Comparison of ENCODE assay signal across 11 mouse cellular contexts in genomic region chr8:127088372-127088771, GRCm38 (mm10). TPM values are rescaled to one million over a fixed set of nuclear protein-coding genes. Genes with fewer than 3 reads are reported as not detected.
DNase-seq lines count a peak whose midpoint lies in the region; ATAC-seq lines count a peak whose summit lies in the region.
"Had no signal": no experiment of that assay in that cellular context is flagged by ENCODE, and none has a peak within 500 bp of the region (broad histone marks: within the 10 kb centered on the region; RNA-seq: fewer than 3 reads in every experiment).

No protein-coding gene starts in this region.

- H3K27me3 ChIP-seq in kidney, embryonic 15.5 days, result no peaks in the 10 kb centered on the region
- H3K27me3 ChIP-seq in embryonic facial prominence, embryonic 10.5 days (replicated peaks; ENCODE audit: low read depth, poor library complexity, severe bottlenecking), result no peaks in the 10 kb centered on the region
- no peaks in the 10 kb centered on the region for H3K27me3 ChIP-seq in limb, embryonic 10.5 days (ENCODE audit: low read depth, poor library complexity, severe bottlenecking)

- H3K4me2 ChIP-seq in kidney, embryonic 15.5 days, result no peak overlapping the region; the same call in 1 of the 2 replicates

- no peak overlapping the region for H3K4me3 ChIP-seq in kidney, embryonic 15.5 days (replicated peaks)
- peak overlapping the region; percentile 19; the same call in 1 of the 2 replicates for H3K4me3 ChIP-seq in embryonic facial prominence, embryonic 10.5 days
- peak overlapping the region; percentile 32 for H3K4me3 ChIP-seq in limb, embryonic 10.5 days

- 6% methylated on average over 9 of the region's 9 CpGs for WGBS in kidney, embryonic 15.5 days
- WGBS in embryonic facial prominence, embryonic 10.5 days, result 10% methylated on average over 9 of the region's 9 CpGs
- 6% methylated on average over 9 of the region's 9 CpGs for WGBS in limb, embryonic 10.5 days

- no peak overlapping the region for H3K9ac ChIP-seq in kidney, embryonic 15.5 days

- peaks cover 52% of the 10 kb centered on the region for H3K4me1 ChIP-seq in kidney, embryonic 15.5 days
- H3K4me1 ChIP-seq in embryonic facial prominence, embryonic 10.5 days, result peaks cover 65% of the 10 kb centered on the region
- peaks cover 78% of the 10 kb centered on the region for H3K4me1 ChIP-seq in limb, embryonic 10.5 days

- intact Hi-C loops in left cerebral cortex, postnatal 10 days (cut with DNase I), result no loop called here

- no peaks in the 10 kb centered on the region for H3K36me3 ChIP-seq in kidney, embryonic 15.5 days
- H3K36me3 ChIP-seq in embryonic facial prominence, embryonic 10.5 days (replicated peaks), result peaks cover 7% of the 10 kb centered on the region
- peaks cover 6% of the 10 kb centered on the region; the same call in 1 of the 2 replicates for H3K36me3 ChIP-seq in limb, embryonic 10.5 days

- no peak for DNase-seq in kidney, postnatal 25 days
- DNase-seq in embryonic facial prominence, embryonic 10.5 days (ENCODE audit: low spot score), result peak; percentile 80
- DNase-seq in limb, embryonic 10.5 days (ENCODE audit: low spot score), result peak; percentile 81
- peak; percentile 45 for DNase-seq in neural tube, embryonic 10.5 days (ENCODE audit: extremely low spot score, low spot score)
- DNase-seq in adrenal gland, adult 8-10 months, result no peak
- DNase-seq in left cerebral cortex, postnatal 10 days (ENCODE audit: extremely low spot score in 1 of 2, low spot score in 2 of 2), result no peak
- no peak for DNase-seq in adrenal gland, adult 2 months
- DNase-seq: cerebellum, adult 2 months; kidney, adult 11 months; lung, postnatal 10 days had no signal

- no peaks in the 10 kb centered on the region for H3K9me3 ChIP-seq in kidney, embryonic 15.5 days (replicated peaks)
- no peaks in the 10 kb centered on the region for H3K9me3 ChIP-seq in embryonic facial prominence, embryonic 10.5 days
- no peaks in the 10 kb centered on the region for H3K9me3 ChIP-seq in limb, embryonic 10.5 days (replicated peaks)

- 0 out of 2 replicates have a peak overlapping the region, but pooled peaks have one; percentile 13 for H3K27ac ChIP-seq in kidney, embryonic 15.5 days
- no peak overlapping the region for H3K27ac ChIP-seq in embryonic facial prominence, embryonic 10.5 days (replicated peaks)
- H3K27ac ChIP-seq in limb, embryonic 10.5 days, result peak overlapping the region; percentile 38; the same call in 1 of the 2 replicates

- peak; percentile 50 for ATAC-seq in kidney, embryonic 15.5 days (replicated peaks; ENCODE audit: low FRiP score)

RNA-seq across cellular contexts. Expression of gene Pard3, which starts 24.7 kb away (rescaled TPM):
- polyA plus RNA-seq in kidney, embryonic 15.5 days (2015; fragmentation: Nextera tagmentation; extraction: Ambion mirVana), result 27.0 and 27.5 TPM in 2 replicates
- polyA plus RNA-seq in embryonic facial prominence, embryonic 10.5 days (2016; fragmentation: Nextera tagmentation; extraction: Ambion mirVana), result 30.8 and 33.4 TPM in 2 replicates
- 34.4 and 34.8 TPM in 2 replicates for polyA plus RNA-seq in limb, embryonic 10.5 days (2016; fragmentation: Nextera tagmentation; extraction: Ambion mirVana)
- 10 to 100 TPM; 43.6 to 52.4 (median 45.8) TPM for total RNA-seq in adrenal gland, adult 8-10 months (2022)
- total RNA-seq in left cerebral cortex, postnatal 10 days (2021), result 10 to 100 TPM; 11.6 to 15.1 TPM
- total RNA-seq in adrenal gland, adult 2 months (2021), result 10 to 100 TPM; 31.4 to 45.4 TPM
- polyA plus RNA-seq in adrenal gland, adult 2 months (2012; rRNA removed), result 39.0 and 56.9 TPM in 2 replicates

Comparison
In these comparisons a context has a peak if more than half of its experiments do, and no peak if none do; other contexts are left out.
1. DNase-seq: peak in embryonic facial prominence, embryonic 10.5 days (single experiment), limb, embryonic 10.5 days (single experiment) and neural tube, embryonic 10.5 days (single experiment); none in kidney, postnatal 25 days (0 of 2), adrenal gland, adult 8-10 months (single experiment), left cerebral cortex, postnatal 10 days (0 of 2) and adrenal gland, adult 2 months (single experiment).